Mouse (Mus musculus) left cerebral cortex, postnatal 10 days (tissue): ENCODE results near the gene Rab11fip5. TPM values are rescaled to one million over a fixed set of nuclear protein-coding genes. Genes with fewer than 3 reads are reported as not detected.

Experiments used
- DNase-seq, 2 experiments: peaks; one replicate each; pipeline ENCODE4 v3.0.0; 2021 to 2022; ENCODE audit warnings: low spot score in 2 of 2, mixed read lengths in 1 of 2; ENCODE audit errors: extremely low spot score in 1 of 2
- intact Hi-C: fragments of 180-260 bp; cut with DNase I; formaldehyde crosslinking; loops from one replicate; pipeline ENCODE4 v1.15.1; 2025
- microRNA-seq: library from miRNA; unstranded; fragments of <30 nt; microRNA quantifications from one replicate; pipeline ENCODE4 v1.2.0, GENCODE M21; 2022
- total RNA-seq, 2 experiments: library from RNA; stranded (reverse); gene quantifications; 2 replicates each; pipeline ENCODE4 v1.2.3; 2021

Rab11fip5 gene
- total RNA-seq, 2 experiments from 2014 or later: 56.9 to 57.5 TPM

DNA sequence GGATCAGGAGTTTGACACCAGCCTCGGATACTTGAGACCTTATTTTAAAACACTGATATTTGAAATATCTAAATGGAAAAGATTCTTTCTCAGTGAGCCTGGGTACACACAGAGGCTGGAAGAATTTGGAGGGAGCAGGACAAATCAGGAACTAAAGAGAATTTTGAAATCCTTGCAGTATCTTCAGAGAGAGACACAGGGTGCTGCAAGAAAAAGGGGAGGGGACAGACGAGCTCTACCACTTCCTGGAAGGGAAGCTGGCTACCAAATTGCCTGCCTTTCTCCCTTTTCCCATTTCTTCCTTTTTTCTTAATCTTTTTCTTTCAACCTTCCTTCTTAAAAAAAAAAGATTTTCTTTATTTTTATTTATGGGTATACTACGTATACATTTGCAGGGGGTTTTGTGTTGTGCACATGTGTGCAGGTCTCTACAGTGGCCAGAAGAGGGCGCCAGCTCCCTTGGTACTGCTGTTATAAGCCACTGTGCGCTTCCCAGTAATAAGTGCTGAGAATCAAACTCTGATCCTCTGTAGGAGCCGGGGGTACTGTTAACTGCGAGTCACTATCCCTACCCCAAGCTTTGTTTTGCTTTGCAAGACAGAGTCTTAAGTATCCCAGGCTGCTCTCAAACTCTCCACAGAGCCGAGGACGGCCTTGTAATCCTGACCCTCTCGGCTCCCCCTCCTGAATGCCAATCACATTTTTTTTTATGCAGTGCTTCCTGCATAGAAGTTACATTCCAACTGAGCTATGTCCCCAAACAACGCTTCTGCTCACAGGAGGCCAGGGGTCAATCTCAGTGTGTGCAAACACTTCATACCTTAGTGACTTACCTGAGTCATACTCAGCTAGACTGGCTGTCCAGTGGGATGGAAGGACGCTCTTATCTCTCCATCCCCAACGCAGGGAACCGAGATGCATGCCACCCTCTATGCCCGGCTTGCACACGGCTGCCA, 83.3 kb downstream of the Rab11fip5 start:
- intact Hi-C loops: no loop called here
- no peak for DNase-seq

GRCm38 (mm10) chr6:85288193-85288857, 86.1 kb downstream of the Rab11fip5 start:
- no peak for DNase-seq
- intact Hi-C loops: no loop called here

DNA sequence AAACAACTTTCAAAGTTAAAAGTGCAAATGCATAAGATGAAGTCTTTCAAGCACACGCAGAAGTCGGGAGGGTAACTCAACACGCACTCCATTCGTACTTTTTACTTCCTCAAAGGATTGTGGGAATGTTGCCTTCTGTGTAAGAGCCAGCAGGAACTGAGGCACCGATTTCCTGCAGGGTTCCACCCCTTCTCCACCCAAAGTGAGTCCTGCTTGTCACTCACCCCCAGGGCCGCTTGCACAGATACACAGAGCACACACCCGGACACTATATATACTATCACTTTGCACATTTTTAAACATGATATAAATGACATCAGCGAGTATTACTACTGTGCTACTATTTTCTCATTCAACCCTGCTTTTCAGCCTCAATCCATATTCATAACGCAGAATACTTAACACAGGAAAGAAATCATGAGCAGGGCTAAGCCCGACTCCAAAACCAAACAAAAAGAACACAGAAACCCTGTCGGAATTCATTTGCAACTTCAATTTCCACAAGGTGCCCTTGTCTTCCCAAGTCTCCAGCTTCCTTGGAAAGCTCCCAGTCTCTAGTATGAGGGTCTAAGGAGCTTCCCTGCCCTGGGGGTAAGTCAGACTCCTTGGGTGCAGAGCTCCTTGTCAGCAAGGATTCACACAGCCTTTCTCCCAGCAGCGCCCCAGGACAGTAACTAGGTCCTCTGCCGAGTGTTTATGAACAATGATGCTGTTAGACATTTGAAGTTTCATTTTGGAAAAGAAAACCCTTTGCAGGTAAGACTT, 88.0 kb downstream of the Rab11fip5 start:
- DNase-seq: no peak
- intact Hi-C loops: no loop called here

Small RNA genes lying within 50 kb of the gene (microRNA-seq; reads per million reads assigned to microRNA genes)
- not detected for gene Mir705

Other genes starting within 250 kb of the Rab11fip5 start
- gene Spr, start 236.9 kb downstream of the Rab11fip5 start, total RNA-seq: 10 to 100 TPM; 39.0 to 41.6 TPM
- 10 to 100 TPM; 40.6 to 46.0 TPM for gene Emx1, start 187.2 kb downstream of the Rab11fip5 start, total RNA-seq
- gene Sfxn5, start 41.2 kb downstream of the Rab11fip5 start, total RNA-seq: 100 to 1,000 TPM; 136 to 141 TPM
- not detected for gene Noto, start 49.3 kb upstream of the Rab11fip5 start, total RNA-seq
- gene Smyd5, start 57.4 kb upstream of the Rab11fip5 start, total RNA-seq: 10 to 100 TPM; 45.7 to 47.7 TPM
- gene Cct7, start 76.9 kb upstream of the Rab11fip5 start, total RNA-seq: 100 to 1,000 TPM; 245 to 257 TPM
- 10 to 100 TPM; 20.4 to 22.1 TPM for gene Pradc1, start 77.3 kb upstream of the Rab11fip5 start, total RNA-seq
- gene Fbxo41, start 128.4 kb upstream of the Rab11fip5 start, total RNA-seq: 100 to 1,000 TPM; 113 to 114 TPM
- gene Egr4, start 139.0 kb upstream of the Rab11fip5 start, total RNA-seq: 10 to 100 TPM; 31.2 to 33.6 TPM
- 1 to 10 TPM; 7.9 to 8.9 TPM for gene Alms1, start 212.9 kb upstream of the Rab11fip5 start, total RNA-seq